In the genomic region with DNA sequence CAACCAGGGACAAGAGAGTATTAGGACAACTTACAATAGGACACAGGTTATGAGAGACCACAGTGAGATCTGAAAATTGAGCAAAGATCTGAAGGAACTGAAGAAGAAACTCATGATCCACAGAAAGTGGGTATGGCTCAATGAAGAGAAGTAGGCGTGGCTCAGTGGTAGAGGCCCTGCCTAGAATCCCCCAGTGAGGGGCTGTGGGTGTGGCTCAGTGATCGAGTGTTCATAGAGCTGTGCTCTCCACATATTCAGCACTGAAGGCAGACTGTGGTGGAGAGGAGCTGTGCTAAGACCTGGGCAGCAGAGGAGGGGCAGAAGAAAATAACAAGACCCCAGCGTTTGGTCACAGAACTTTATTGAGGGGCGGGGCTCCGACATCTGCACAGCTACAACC, we compare ENCODE assay signal across 29 mouse cellular contexts. TPM values are rescaled to one million over a fixed set of nuclear protein-coding genes. Genes with fewer than 3 reads are reported as not detected.
DNase-seq lines count a peak whose midpoint lies in the region; ATAC-seq and TF ChIP-seq lines count a peak whose summit lies in the region.
"Had no signal": no experiment of that assay in that cellular context is flagged by ENCODE, and none has a peak within 500 bp of the region (broad histone marks: within the 10 kb centered on the region; RNA-seq: fewer than 3 reads in every experiment).

No protein-coding gene starts in this region.

- TF ChIP-seq CTCF in midbrain, postnatal 0 days (IDR thresholded peaks at IDR 0.05), result no peak

- H3K4me2 ChIP-seq in forebrain, embryonic 13.5 days, result no peak overlapping the region
- no peak overlapping the region for H3K4me2 ChIP-seq in forebrain, embryonic 14.5 days (ENCODE audit: low read length)
- H3K4me2 ChIP-seq in midbrain, embryonic 16.5 days (ENCODE audit: low read length), result no peak overlapping the region
- H3K4me2 ChIP-seq in midbrain, postnatal 0 days (ENCODE audit: low read depth, low read length, poor library complexity, severe bottlenecking), result no peak overlapping the region
- H3K4me2 ChIP-seq in kidney, embryonic 16.5 days (replicated peaks; ENCODE audit: low read depth, low read length), result no peak overlapping the region
- H3K4me2 ChIP-seq: embryonic facial prominence, embryonic 13.5 days; embryonic facial prominence, embryonic 15.5 days had no signal

- no peaks in the 10 kb centered on the region for H3K4me1 ChIP-seq in forebrain, embryonic 13.5 days
- H3K4me1 ChIP-seq in forebrain, embryonic 14.5 days (ENCODE audit: control insufficient read depth, insufficient read depth, low read length), result no peaks in the 10 kb centered on the region
- H3K4me1 ChIP-seq in midbrain, embryonic 16.5 days (ENCODE audit: control insufficient read depth, insufficient read depth, low read length), result no peaks in the 10 kb centered on the region
- H3K4me1 ChIP-seq in midbrain, postnatal 0 days (ENCODE audit: insufficient read depth, low read length), result no peaks in the 10 kb centered on the region
- 0 out of 2 replicates have a peak, but pooled peaks cover 3% of the 10 kb centered on the region for H3K4me1 ChIP-seq in kidney, embryonic 16.5 days (ENCODE audit: insufficient read depth, low read length)
- H3K4me1 ChIP-seq: embryonic facial prominence, embryonic 15.5 days had no signal

- no peak overlapping the region for H3K9ac ChIP-seq in forebrain, embryonic 13.5 days
- no peak overlapping the region for H3K9ac ChIP-seq in forebrain, embryonic 14.5 days (ENCODE audit: low read length)
- no peak overlapping the region for H3K9ac ChIP-seq in midbrain, embryonic 16.5 days (ENCODE audit: low read depth, low read length)
- no peak overlapping the region for H3K9ac ChIP-seq in midbrain, postnatal 0 days (replicated peaks; ENCODE audit: low read length, poor library complexity, severe bottlenecking)
- H3K9ac ChIP-seq in kidney, embryonic 16.5 days (replicated peaks; ENCODE audit: low read length), result no peak overlapping the region
- H3K9ac ChIP-seq: embryonic facial prominence, embryonic 13.5 days; embryonic facial prominence, embryonic 15.5 days had no signal

- H3K9me3 ChIP-seq in forebrain, embryonic 13.5 days (replicated peaks), result no peaks in the 10 kb centered on the region
- no peaks in the 10 kb centered on the region for H3K9me3 ChIP-seq in forebrain, embryonic 14.5 days (replicated peaks; ENCODE audit: control insufficient read depth, low read length)
- no peaks in the 10 kb centered on the region for H3K9me3 ChIP-seq in midbrain, embryonic 16.5 days (replicated peaks; ENCODE audit: control insufficient read depth, low read length, poor library complexity, severe bottlenecking)
- no peaks in the 10 kb centered on the region for H3K9me3 ChIP-seq in midbrain, postnatal 0 days (ENCODE audit: low read length)
- H3K9me3 ChIP-seq in kidney, embryonic 16.5 days (ENCODE audit: low read length), result no peaks in the 10 kb centered on the region
- H3K9me3 ChIP-seq: embryonic facial prominence, embryonic 15.5 days; G1E had no signal

- ATAC-seq in forebrain, embryonic 13.5 days, result peak; percentile 30; the same call in 1 of the 2 replicates
- no peak for ATAC-seq in forebrain, embryonic 14.5 days
- ATAC-seq in midbrain, embryonic 16.5 days, result 0 out of 2 replicates have a peak, but pooled peaks have one; percentile 31
- ATAC-seq in midbrain, postnatal 0 days (ENCODE audit: low FRiP score), result no peak
- ATAC-seq in kidney, embryonic 16.5 days (ENCODE audit: low FRiP score, low TSS enrichment), result no peak
- ATAC-seq: activated CD4-positive, CD25-positive, alpha-beta regulatory T cell, adult 4 months; forebrain, embryonic 16.5 days; Patski had no signal

- H3K27ac ChIP-seq in forebrain, embryonic 13.5 days, result no peak overlapping the region
- H3K27ac ChIP-seq in forebrain, embryonic 14.5 days (ENCODE audit: low read depth, low read length), result no peak overlapping the region
- H3K27ac ChIP-seq in midbrain, embryonic 16.5 days (ENCODE audit: low read length), result no peak overlapping the region
- no peak overlapping the region for H3K27ac ChIP-seq in midbrain, postnatal 0 days (ENCODE audit: low read depth, low read length)
- H3K27ac ChIP-seq in kidney, embryonic 16.5 days (ENCODE audit: low read length), result no peak overlapping the region
- H3K27ac ChIP-seq: embryonic facial prominence, embryonic 13.5 days; embryonic facial prominence, embryonic 15.5 days; forebrain, embryonic 10.5 days had no signal

- no peak for DNase-seq in forebrain, embryonic 14.5 days (ENCODE audit: low spot score)
- DNase-seq in midbrain, postnatal 0 days (ENCODE audit: low spot score), result no peak
- DNase-seq in R1 (ENCODE audit: low read depth, low spot score), result peak; percentile 80
- no peak for DNase-seq in left cerebral cortex, adult 9 months (ENCODE audit: low spot score in 2 of 2)
- DNase-seq: adrenal gland, adult 8-10 months; adrenal gland, postnatal 25 days; cerebellum, adult 11 months; cerebellum, adult 18-20 months; cerebellum, adult 8-10 months; cerebellum, adult 9-11 months; cerebellum, postnatal 14 days; cerebellum, postnatal 36 days; embryo, embryonic 11 days had no signal

- no peaks in the 10 kb centered on the region for H3K27me3 ChIP-seq in forebrain, embryonic 13.5 days
- no peaks in the 10 kb centered on the region for H3K27me3 ChIP-seq in forebrain, embryonic 14.5 days (replicated peaks; ENCODE audit: control insufficient read depth, insufficient read depth, low read length)
- no peaks in the 10 kb centered on the region for H3K27me3 ChIP-seq in midbrain, embryonic 16.5 days (ENCODE audit: control insufficient read depth, insufficient read depth, low read depth, low read length)
- no peaks in the 10 kb centered on the region for H3K27me3 ChIP-seq in midbrain, postnatal 0 days (ENCODE audit: insufficient read depth, low read length)
- no peaks in the 10 kb centered on the region for H3K27me3 ChIP-seq in kidney, embryonic 16.5 days (ENCODE audit: insufficient read depth, low read length)
- H3K27me3 ChIP-seq: embryonic facial prominence, embryonic 13.5 days; embryonic facial prominence, embryonic 15.5 days; Patski had no signal

- H3K36me3 ChIP-seq in forebrain, embryonic 13.5 days (ENCODE audit: poor library complexity, severe bottlenecking), result peaks cover 79% of the 10 kb centered on the region
- peaks cover 68% of the 10 kb centered on the region for H3K36me3 ChIP-seq in forebrain, embryonic 14.5 days (ENCODE audit: control insufficient read depth, insufficient read depth, low read length)
- peaks cover 65% of the 10 kb centered on the region for H3K36me3 ChIP-seq in midbrain, embryonic 16.5 days (ENCODE audit: control insufficient read depth, insufficient read depth, low read length)
- peaks cover 56% of the 10 kb centered on the region for H3K36me3 ChIP-seq in midbrain, postnatal 0 days (ENCODE audit: insufficient read depth, low read length)
- peaks cover 73% of the 10 kb centered on the region for H3K36me3 ChIP-seq in kidney, embryonic 16.5 days (ENCODE audit: insufficient read depth, low read length)

- H3K4me3 ChIP-seq in forebrain, embryonic 13.5 days, result no peak overlapping the region
- H3K4me3 ChIP-seq in forebrain, embryonic 14.5 days (ENCODE audit: low read depth, low read length), result no peak overlapping the region
- no peak overlapping the region for H3K4me3 ChIP-seq in midbrain, embryonic 16.5 days (ENCODE audit: low read depth, low read length)
- H3K4me3 ChIP-seq in midbrain, postnatal 0 days (ENCODE audit: low read depth, low read length), result no peak overlapping the region
- no peak overlapping the region for H3K4me3 ChIP-seq in kidney, embryonic 16.5 days (ENCODE audit: low read length)
- H3K4me3 ChIP-seq: embryonic facial prominence, embryonic 13.5 days; embryonic facial prominence, embryonic 15.5 days; erythroblast, embryonic 14.5 days; forebrain, embryonic 10.5 days had no signal

- WGBS in forebrain, embryonic 13.5 days, result 90% methylated on average over 5 of the region's 5 CpGs
- WGBS in forebrain, embryonic 14.5 days, result 90% methylated on average over 5 of the region's 5 CpGs
- 90% methylated on average over 5 of the region's 5 CpGs for WGBS in midbrain, embryonic 16.5 days
- WGBS in midbrain, postnatal 0 days, result 89% methylated on average over 5 of the region's 5 CpGs
- WGBS in kidney, embryonic 16.5 days, result 79% methylated on average over 5 of the region's 5 CpGs

RNA-seq across cellular contexts. Expression of gene Nop53, which starts 8.4 kb away (rescaled TPM):
- 150 and 152 TPM in 2 replicates for polyA plus RNA-seq in forebrain, embryonic 13.5 days (2015; fragmentation: Nextera tagmentation; extraction: Ambion mirVana)
- 142 and 147 TPM in 2 replicates for polyA plus RNA-seq in forebrain, embryonic 14.5 days (2014; fragmentation: Nextera tagmentation; extraction: Ambion mirVana)
- polyA plus RNA-seq in midbrain, embryonic 16.5 days (2015; fragmentation: Nextera tagmentation; extraction: Ambion mirVana), result 108 and 110 TPM in 2 replicates
- 82.8 and 104 TPM in 2 replicates for total RNA-seq in midbrain, postnatal 0 days (2014; rRNA removed)
- 128 and 143 TPM in 2 replicates for polyA plus RNA-seq in midbrain, postnatal 0 days (2015; fragmentation: Nextera tagmentation; extraction: Ambion mirVana)
- 198 and 212 TPM in 2 replicates for polyA plus RNA-seq in kidney, embryonic 16.5 days (2015; fragmentation: Nextera tagmentation; extraction: Ambion mirVana)

RNA-seq across cellular contexts. Expression of gene Selenow, which starts 15.3 kb away (rescaled TPM):
- polyA plus RNA-seq in forebrain, embryonic 13.5 days (2015; fragmentation: Nextera tagmentation; extraction: Ambion mirVana), result 1,237 and 1,357 TPM in 2 replicates
- polyA plus RNA-seq in forebrain, embryonic 14.5 days (2014; fragmentation: Nextera tagmentation; extraction: Ambion mirVana), result 1,730 and 1,790 TPM in 2 replicates
- polyA plus RNA-seq in midbrain, embryonic 16.5 days (2015; fragmentation: Nextera tagmentation; extraction: Ambion mirVana), result 1,578 and 1,695 TPM in 2 replicates
- 718 and 730 TPM in 2 replicates for total RNA-seq in midbrain, postnatal 0 days (2014; rRNA removed)
- polyA plus RNA-seq in midbrain, postnatal 0 days (2015; fragmentation: Nextera tagmentation; extraction: Ambion mirVana), result 2,106 and 2,315 TPM in 2 replicates
- 690 and 706 TPM in 2 replicates for polyA plus RNA-seq in kidney, embryonic 16.5 days (2015; fragmentation: Nextera tagmentation; extraction: Ambion mirVana)

RNA-seq across cellular contexts. Expression of gene Ehd2, which starts 29.9 kb away (rescaled TPM):
- polyA plus RNA-seq in forebrain, embryonic 13.5 days (2015; fragmentation: Nextera tagmentation; extraction: Ambion mirVana), result 3.6 and 4.4 TPM in 2 replicates
- polyA plus RNA-seq in forebrain, embryonic 14.5 days (2014; fragmentation: Nextera tagmentation; extraction: Ambion mirVana), result 4.5 and 6.2 TPM in 2 replicates
- 4.6 and 4.9 TPM in 2 replicates for polyA plus RNA-seq in midbrain, embryonic 16.5 days (2015; fragmentation: Nextera tagmentation; extraction: Ambion mirVana)
- 5.6 and 5.9 TPM in 2 replicates for total RNA-seq in midbrain, postnatal 0 days (2014; rRNA removed)
- 3.9 and 4.3 TPM in 2 replicates for polyA plus RNA-seq in midbrain, postnatal 0 days (2015; fragmentation: Nextera tagmentation; extraction: Ambion mirVana)
- polyA plus RNA-seq in kidney, embryonic 16.5 days (2015; fragmentation: Nextera tagmentation; extraction: Ambion mirVana), result 36.8 and 37.9 TPM in 2 replicates

RNA-seq across cellular contexts. Expression of gene Crxos, which starts 55.1 kb away (rescaled TPM):
- not detected in 2 replicates for polyA plus RNA-seq in forebrain, embryonic 13.5 days (2015; fragmentation: Nextera tagmentation; extraction: Ambion mirVana)
- polyA plus RNA-seq in forebrain, embryonic 14.5 days (2014; fragmentation: Nextera tagmentation; extraction: Ambion mirVana), result not detected in 2 replicates
- not detected in 2 replicates for polyA plus RNA-seq in midbrain, embryonic 16.5 days (2015; fragmentation: Nextera tagmentation; extraction: Ambion mirVana)
- total RNA-seq in midbrain, postnatal 0 days (2014; rRNA removed), result not detected in 2 replicates
- polyA plus RNA-seq in midbrain, postnatal 0 days (2015; fragmentation: Nextera tagmentation; extraction: Ambion mirVana), result not detected in 2 replicates
- polyA plus RNA-seq in kidney, embryonic 16.5 days (2015; fragmentation: Nextera tagmentation; extraction: Ambion mirVana), result not detected in 2 replicates
- total RNA-seq: adrenal gland, adult 8-10 months; adrenal gland, postnatal 25 days; common myeloid progenitor, adult 5-6 weeks had no signal
- polyA plus RNA-seq: activated CD4-positive, CD25-positive, alpha-beta regulatory T cell, adult 4 months; C2C12; embryonic facial prominence, embryonic 11.5 days; embryonic facial prominence, embryonic 13.5 days; embryonic facial prominence, embryonic 15.5 days; forebrain, embryonic 10.5 days; forebrain, embryonic 16.5 days; G1E; Patski had no signal

RNA-seq across cellular contexts. Expression of gene Crx, which starts 57.7 kb away (rescaled TPM):
- not detected in 2 replicates for polyA plus RNA-seq in forebrain, embryonic 13.5 days (2015; fragmentation: Nextera tagmentation; extraction: Ambion mirVana)
- 0.09 TPM in 1 of 2 replicates, not detected in the other for polyA plus RNA-seq in forebrain, embryonic 14.5 days (2014; fragmentation: Nextera tagmentation; extraction: Ambion mirVana)
- polyA plus RNA-seq in midbrain, embryonic 16.5 days (2015; fragmentation: Nextera tagmentation; extraction: Ambion mirVana), result 0.24 and 0.27 TPM in 2 replicates
- 0.24 TPM in 1 of 2 replicates, not detected in the other for total RNA-seq in midbrain, postnatal 0 days (2014; rRNA removed)
- polyA plus RNA-seq in midbrain, postnatal 0 days (2015; fragmentation: Nextera tagmentation; extraction: Ambion mirVana), result 0.22 TPM in 1 of 2 replicates, not detected in the other
- not detected in 2 replicates for polyA plus RNA-seq in kidney, embryonic 16.5 days (2015; fragmentation: Nextera tagmentation; extraction: Ambion mirVana)
- total RNA-seq: adrenal gland, adult 18-20 months; adrenal gland, adult 8-10 months; adrenal gland, postnatal 25 days; adrenal gland, postnatal 4 days; common myeloid progenitor, adult 5-6 weeks had no signal
- polyA plus RNA-seq: activated CD4-positive, CD25-positive, alpha-beta regulatory T cell, adult 4 months; C2C12; embryonic facial prominence, embryonic 13.5 days; erythroblast, embryonic 14.5 days; forebrain, embryonic 16.5 days; G1E; Patski had no signal

Comparison
In these comparisons a context has a peak if more than half of its experiments do, and no peak if none do; other contexts are left out.
1. ATAC-seq: peak in forebrain, embryonic 13.5 days (single experiment) and midbrain, embryonic 16.5 days (single experiment); none in forebrain, embryonic 14.5 days (single experiment), midbrain, postnatal 0 days (single experiment) and kidney, embryonic 16.5 days (single experiment).